Mouse (Mus musculus): ENCODE results near the gene Smarcd3.

DNA sequence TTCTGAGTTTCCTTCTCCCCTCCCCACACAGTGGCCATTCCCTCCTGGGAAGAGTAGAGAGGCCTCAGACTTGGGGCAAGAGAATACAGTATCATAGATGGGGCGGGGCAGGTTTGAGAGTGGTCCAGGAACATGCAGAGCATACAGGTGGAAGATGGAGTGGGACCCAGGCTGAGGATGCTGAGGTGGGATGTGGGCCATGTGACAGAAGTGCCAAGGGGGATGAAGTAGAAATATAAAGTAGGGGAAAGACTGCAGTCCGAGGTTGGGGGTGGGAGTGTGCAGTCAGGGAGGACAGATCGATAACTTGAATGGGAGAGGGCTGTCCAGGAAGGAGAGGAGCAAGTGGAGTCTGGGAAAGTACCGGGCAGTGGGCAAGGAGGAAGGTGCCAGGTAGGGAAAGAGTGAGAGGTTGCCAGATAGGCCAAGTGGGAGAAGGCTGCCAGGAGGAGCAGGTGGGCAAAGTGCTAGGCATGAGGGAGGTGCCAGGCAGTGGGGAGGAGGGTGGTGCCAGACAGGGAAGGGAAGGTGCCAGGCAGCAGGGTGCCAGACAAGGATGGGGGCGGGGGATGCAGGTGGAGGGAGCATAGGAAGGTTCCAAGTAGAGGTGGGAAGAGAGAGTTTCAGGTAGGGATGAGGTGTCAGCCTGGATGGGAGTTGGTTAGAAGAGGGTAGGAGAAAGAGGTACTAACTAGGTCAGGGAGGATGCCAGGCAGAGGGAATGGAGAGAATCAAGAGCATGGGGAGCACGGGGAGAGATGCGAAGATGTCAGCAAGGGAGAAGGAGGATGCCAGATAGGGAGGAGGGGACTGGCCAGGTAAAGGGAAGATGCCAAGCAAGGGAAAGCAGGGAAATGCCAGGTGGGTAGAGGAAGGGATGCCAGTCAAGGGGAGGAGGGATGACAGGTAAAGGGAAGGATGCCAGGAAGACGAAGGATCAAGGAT, 898 bp downstream of the Smarcd3 start:
- TF ChIP-seq CTCF (IDR thresholded peaks at IDR 0.05; ENCODE audit: extremely low read depth, insufficient read depth, insufficient read length, insufficient replicate concordance) = no peak
- TF ChIP-seq POLR2A (IDR thresholded peaks at IDR 0.05; ENCODE audit: low read depth, low read length) = no peak

Measured in spleen, adult 2 months (tissue).